Comparison of ENCODE assay signal across 14 mouse cellular contexts in genomic region chr2:35637880-35638535, GRCm38 (mm10).
DNase-seq lines count a peak whose midpoint lies in the region; ATAC-seq lines count a peak whose summit lies in the region.
"Had no signal": no experiment of that assay in that cellular context is flagged by ENCODE, and none has a peak within 500 bp of the region (broad histone marks: within the 10 kb centered on the region; RNA-seq: fewer than 3 reads in every experiment).

No protein-coding gene starts in this region.

- H3K9me3 ChIP-seq in hindbrain, embryonic 12.5 days (replicated peaks) = no peaks in the 10 kb centered on the region
- H3K9me3 ChIP-seq in midbrain, embryonic 15.5 days = no peaks in the 10 kb centered on the region
- H3K9me3 ChIP-seq: heart, embryonic 12.5 days; limb, embryonic 12.5 days had no signal

- H3K4me3 ChIP-seq in hindbrain, embryonic 12.5 days = no peak overlapping the region
- no peak overlapping the region for H3K4me3 ChIP-seq in midbrain, embryonic 15.5 days
- H3K4me3 ChIP-seq: heart, embryonic 12.5 days; limb, embryonic 12.5 days had no signal

- H3K27me3 ChIP-seq in hindbrain, embryonic 12.5 days = no peaks in the 10 kb centered on the region
- no peaks in the 10 kb centered on the region for H3K27me3 ChIP-seq in midbrain, embryonic 15.5 days (replicated peaks)
- H3K27me3 ChIP-seq: heart, embryonic 12.5 days; limb, embryonic 12.5 days had no signal

- WGBS in hindbrain, embryonic 12.5 days = 60% methylated on average over 13 of the region's 13 CpGs
- WGBS in midbrain, embryonic 15.5 days = 39% methylated on average over 13 of the region's 13 CpGs

- peak; percentile 41 for DNase-seq in layer of hippocampus, adult 11-12 months (ENCODE audit: low spot score)
- no peak for DNase-seq in layer of hippocampus, postnatal 25 days (ENCODE audit: extremely low spot score in 1 of 2, low spot score in 1 of 2)
- DNase-seq in R1 (ENCODE audit: low read depth, low spot score) = peak; percentile 62
- no peak for DNase-seq in kidney, postnatal 36 days
- no peak for DNase-seq in adrenal gland, postnatal 36 days
- DNase-seq: gastrocnemius, postnatal 10 days; lung, adult 2 months; thymus, adult 18-20 months had no signal

- ATAC-seq in hindbrain, embryonic 12.5 days (ENCODE audit: low FRiP score) = peak; percentile 62
- peak; percentile 83 for ATAC-seq in midbrain, embryonic 15.5 days (replicated peaks)
- ATAC-seq in CD4-positive, CD25-positive, alpha-beta regulatory T cell, adult 4 months = no peak

- no peak overlapping the region for H3K4me2 ChIP-seq in hindbrain, embryonic 12.5 days (replicated peaks)
- H3K4me2 ChIP-seq in midbrain, embryonic 15.5 days = peak overlapping the region; percentile 23
- H3K4me2 ChIP-seq: heart, embryonic 12.5 days; limb, embryonic 12.5 days had no signal

- peaks cover 9% of the 10 kb centered on the region for H3K4me1 ChIP-seq in hindbrain, embryonic 12.5 days
- peaks cover 22% of the 10 kb centered on the region for H3K4me1 ChIP-seq in midbrain, embryonic 15.5 days

- H3K9ac ChIP-seq in hindbrain, embryonic 12.5 days = no peak overlapping the region
- no peak overlapping the region for H3K9ac ChIP-seq in midbrain, embryonic 15.5 days
- H3K9ac ChIP-seq: heart, embryonic 12.5 days had no signal

- H3K36me3 ChIP-seq in hindbrain, embryonic 12.5 days = no peaks in the 10 kb centered on the region
- no peaks in the 10 kb centered on the region for H3K36me3 ChIP-seq in midbrain, embryonic 15.5 days (replicated peaks)

- H3K27ac ChIP-seq in hindbrain, embryonic 12.5 days = peak overlapping the region; percentile 53; the same call in 1 of the 2 replicates
- peak overlapping the region; percentile 75 for H3K27ac ChIP-seq in midbrain, embryonic 15.5 days
- H3K27ac ChIP-seq: kidney, postnatal 0 days; limb, embryonic 12.5 days had no signal

Comparison
In these comparisons a context has a peak if more than half of its experiments do, and no peak if none do; other contexts are left out.
1. DNase-seq: peak in layer of hippocampus, adult 11-12 months (single experiment) and R1 (single experiment); none in layer of hippocampus, postnatal 25 days (0 of 2), kidney, postnatal 36 days (0 of 2) and adrenal gland, postnatal 36 days (0 of 2).